Mouse (Mus musculus): ENCODE results near the gene Commd7.

Commd7 gene

GRCm38 (mm10) chr2:153586515-153587174 is 45.9 kb downstream of the Commd7 start:
- in situ Hi-C loops (cut with MseI, MboI) = loop anchor here (5.0 kb wide), 2 partner anchors 84 to 89 kb away; no protein-coding TSS in a partner anchor

GRCm38 (mm10) chr2:153585981-153586380 is 46.6 kb downstream of the Commd7 start:
- in situ Hi-C loops (cut with MseI, MboI) = loop anchor here (5.0 kb wide), 2 partner anchors 84 to 89 kb away; no protein-coding TSS in a partner anchor

GRCm38 (mm10) chr2:153584396-153584795 is 48.2 kb downstream of the Commd7 start:
- in situ Hi-C loops (cut with MseI, MboI) = no loop called here

- in situ Hi-C loops (cut with MseI, MboI) = no loop called here
These were observed 48.9 kb downstream of the Commd7 start for GRCm38 (mm10) chr2:153583641-153584049.

- in situ Hi-C loops (cut with MseI, MboI) = no loop called here
These were observed 49.5 kb downstream of the Commd7 start for GRCm38 (mm10) chr2:153582876-153583585.

DNA sequence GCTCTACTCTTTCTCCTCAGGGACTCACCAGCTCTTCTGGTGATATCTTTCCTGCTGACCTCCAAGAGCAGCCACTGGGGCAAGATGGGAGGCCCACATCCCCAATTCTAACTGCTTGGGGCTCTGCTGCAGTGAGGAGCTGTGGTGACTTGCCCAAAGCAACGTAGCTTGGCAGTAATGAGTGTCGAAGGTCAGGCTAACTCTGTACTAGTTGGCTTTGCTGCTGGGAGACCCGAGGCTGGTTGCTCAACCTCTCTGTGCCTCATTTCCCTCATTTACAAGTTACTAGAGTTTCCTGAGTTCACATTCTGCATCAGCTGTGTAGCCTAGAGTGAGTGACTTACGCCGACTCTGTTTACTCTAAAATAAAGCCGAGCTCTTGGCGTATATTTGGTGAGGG is 51.2 kb downstream of the Commd7 start:
- in situ Hi-C loops (cut with MseI, MboI) = no loop called here

GRCm38 (mm10) chr2:153580458-153580985 is 52.1 kb downstream of the Commd7 start:
- in situ Hi-C loops (cut with MseI, MboI) = no loop called here

- in situ Hi-C loops (cut with MseI, MboI) = no loop called here
These were observed 52.5 kb downstream of the Commd7 start for GRCm38 (mm10) chr2:153580042-153580441.

GRCm38 (mm10) chr2:153577122-153577521 is 55.5 kb downstream of the Commd7 start:
- in situ Hi-C loops (cut with MseI, MboI) = no loop called here

DNA sequence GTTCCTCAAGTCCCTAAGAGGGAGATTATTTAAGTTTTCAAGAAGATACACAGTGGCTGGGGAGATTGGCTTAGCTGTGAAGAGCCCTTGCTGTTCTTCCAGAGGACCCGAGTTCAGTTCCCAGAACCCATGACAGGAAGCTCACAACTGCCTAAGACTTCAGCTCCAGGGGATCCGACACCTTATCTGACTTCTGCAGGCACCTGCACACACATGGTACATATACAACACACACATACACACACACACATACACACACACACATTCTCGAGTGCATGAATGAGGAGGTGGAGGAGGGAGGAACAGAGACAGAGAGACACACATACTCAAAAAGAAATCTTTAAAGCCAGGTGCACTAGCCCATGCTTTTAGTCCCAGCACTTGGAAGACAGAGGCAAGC is 56.4 kb downstream of the Commd7 start:
- in situ Hi-C loops (cut with MseI, MboI) = no loop called here

DNA sequence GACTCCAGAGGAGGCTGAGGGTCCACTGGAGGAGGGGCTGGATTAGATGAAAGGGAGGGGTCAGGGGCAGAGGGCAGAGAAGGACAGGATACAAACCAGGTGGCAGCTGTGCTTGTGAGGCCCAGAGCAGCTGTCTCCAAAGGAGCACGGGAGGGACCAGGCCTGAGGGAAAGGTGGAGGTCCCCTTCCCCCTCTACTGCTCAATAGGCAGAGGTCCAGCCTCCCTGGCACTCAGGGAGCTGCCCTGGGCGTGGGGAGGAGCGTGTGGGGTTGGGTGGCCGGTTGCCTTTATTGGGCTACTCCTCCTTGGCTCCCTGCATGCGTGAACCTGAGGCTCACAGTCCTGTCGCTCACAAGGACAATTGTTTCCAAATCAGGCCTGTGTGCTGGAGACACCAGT is 57.0 kb downstream of the Commd7 start:
- in situ Hi-C loops (cut with MseI, MboI) = no loop called here

DNA sequence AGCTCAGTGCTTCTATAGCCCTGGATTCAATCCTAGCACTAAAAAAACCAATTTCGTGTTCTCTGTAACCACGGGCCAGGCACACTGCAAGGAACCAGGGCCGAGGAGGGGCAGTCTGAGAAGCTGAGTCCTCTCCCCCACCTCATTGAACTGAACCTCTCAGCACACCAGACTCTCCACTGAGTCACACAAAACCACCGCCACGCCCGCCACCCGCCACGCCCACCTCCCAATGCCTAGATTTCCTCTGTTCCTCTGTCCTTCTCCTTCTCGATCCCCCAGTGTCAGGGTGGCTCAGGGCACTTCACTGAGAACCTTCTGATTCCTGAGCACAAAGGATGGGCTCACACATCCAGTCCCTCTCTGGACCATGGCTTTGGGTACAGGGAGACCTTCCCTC is 59.5 kb downstream of the Commd7 start:
- in situ Hi-C loops (cut with MseI, MboI) = no loop called here

DNA sequence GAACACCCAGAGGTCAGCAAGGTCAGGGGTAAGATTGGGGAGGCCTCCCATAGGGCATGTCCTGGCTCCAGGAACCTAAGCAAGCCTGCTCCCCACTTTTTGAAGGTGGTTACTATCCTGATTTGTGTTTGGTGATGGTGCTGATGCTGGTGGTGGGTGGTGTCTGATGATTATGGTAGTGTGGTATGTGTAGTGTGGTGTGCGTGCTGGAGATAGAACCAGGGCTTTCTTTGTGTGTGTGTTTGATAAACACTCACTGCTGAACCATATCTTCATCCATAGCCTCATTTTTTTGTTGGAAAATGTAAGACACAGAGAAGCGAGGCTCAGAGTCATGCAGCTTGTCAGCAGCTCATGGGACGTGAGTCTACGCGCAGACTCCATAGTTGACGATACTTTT is 64.0 kb downstream of the Commd7 start:
- in situ Hi-C loops (cut with MseI, MboI) = no loop called here

DNA sequence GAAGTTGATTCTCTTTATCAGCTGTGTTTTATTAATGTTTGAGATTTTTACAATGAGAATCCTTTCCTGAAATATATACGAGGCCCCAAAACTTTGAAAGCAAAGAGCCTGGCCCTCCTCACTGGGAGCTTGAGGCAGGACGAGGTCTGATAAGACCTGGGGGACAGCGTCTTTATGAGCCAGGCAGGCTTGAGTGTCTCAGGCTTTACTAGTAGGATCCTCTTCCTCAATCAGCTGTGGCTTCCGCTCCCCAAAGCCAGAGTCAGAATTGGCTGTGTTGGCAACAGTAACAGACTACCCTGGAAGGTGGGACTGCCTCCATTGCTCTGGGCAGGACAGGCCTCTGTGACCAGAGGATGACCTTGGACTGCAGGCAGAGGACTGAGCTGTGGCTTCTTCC is 64.6 kb downstream of the Commd7 start:
- in situ Hi-C loops (cut with MseI, MboI) = no loop called here

Measured in mouse trophoblast stem cell (cell line).